ENCODE assay signal across 8 mouse cellular contexts in genomic region chr2:156842711-156843110, GRCm38 (mm10). TPM values are rescaled to one million over a fixed set of nuclear protein-coding genes. Genes with fewer than 3 reads are reported as not detected.
DNase-seq lines count a peak whose midpoint lies in the region; ATAC-seq and TF ChIP-seq lines count a peak whose summit lies in the region.

No protein-coding gene starts in this region.

- H3K9ac ChIP-seq in lung, embryonic 14.5 days: peak overlapping the region; percentile 86
- peak overlapping the region; percentile 93 for H3K9ac ChIP-seq in limb, embryonic 13.5 days
- no peak overlapping the region; the same call in 1 of the 2 replicates for H3K9ac ChIP-seq in stomach, embryonic 15.5 days

- no peak for TF ChIP-seq CTCF in lung, embryonic 14.5 days (IDR thresholded peaks at IDR 0.05; ENCODE audit: low read depth)

- H3K9me3 ChIP-seq in lung, embryonic 14.5 days (ENCODE audit: low read depth, low read length): no peaks in the 10 kb centered on the region
- no peaks in the 10 kb centered on the region for H3K9me3 ChIP-seq in forebrain, embryonic 10.5 days
- H3K9me3 ChIP-seq in limb, embryonic 13.5 days: no peaks in the 10 kb centered on the region
- H3K9me3 ChIP-seq in stomach, embryonic 15.5 days: no peaks in the 10 kb centered on the region

- peaks cover 35% of the 10 kb centered on the region for H3K36me3 ChIP-seq in lung, embryonic 14.5 days (ENCODE audit: insufficient read depth)
- H3K36me3 ChIP-seq in forebrain, embryonic 10.5 days (replicated peaks): peaks cover 51% of the 10 kb centered on the region
- H3K36me3 ChIP-seq in limb, embryonic 13.5 days: peaks cover 37% of the 10 kb centered on the region
- H3K36me3 ChIP-seq in stomach, embryonic 15.5 days: peaks cover 20% of the 10 kb centered on the region

- H3K4me1 ChIP-seq in lung, embryonic 14.5 days (ENCODE audit: insufficient read depth): peaks cover 41% of the 10 kb centered on the region
- peaks cover 74% of the 10 kb centered on the region for H3K4me1 ChIP-seq in forebrain, embryonic 10.5 days
- peaks cover 77% of the 10 kb centered on the region for H3K4me1 ChIP-seq in limb, embryonic 13.5 days
- peaks cover 51% of the 10 kb centered on the region for H3K4me1 ChIP-seq in stomach, embryonic 15.5 days

- DNase-seq in lung, embryonic 14.5 days: peak; percentile 65
- no peak for DNase-seq in lung, postnatal 4 days
- no peak for DNase-seq in forebrain, embryonic 10.5 days (ENCODE audit: extremely low spot score, low spot score)
- DNase-seq in urinary bladder, postnatal 4 days (ENCODE audit: low spot score in 2 of 2): no peak
- no peak for DNase-seq in ovary, adult 18-20 months (ENCODE audit: low spot score)
- DNase-seq in layer of hippocampus, postnatal 10 days (ENCODE audit: low spot score in 2 of 2): no peak

- H3K27ac ChIP-seq in lung, embryonic 14.5 days (ENCODE audit: low read depth): peak overlapping the region; percentile 96
- H3K27ac ChIP-seq in forebrain, embryonic 10.5 days: peak overlapping the region; percentile 97
- peak overlapping the region; percentile 98; the same call in 1 of the 2 replicates for H3K27ac ChIP-seq in limb, embryonic 13.5 days
- peak overlapping the region; percentile 95 for H3K27ac ChIP-seq in stomach, embryonic 15.5 days

- H3K4me3 ChIP-seq in lung, embryonic 14.5 days (ENCODE audit: low read depth, low read length): peak overlapping the region; percentile 91
- peak overlapping the region; percentile 95 for H3K4me3 ChIP-seq in forebrain, embryonic 10.5 days
- peak overlapping the region; percentile 91 for H3K4me3 ChIP-seq in limb, embryonic 13.5 days
- peak overlapping the region; percentile 83 for H3K4me3 ChIP-seq in stomach, embryonic 15.5 days (replicated peaks)

- H3K4me2 ChIP-seq in lung, embryonic 14.5 days: peak overlapping the region; percentile 75
- H3K4me2 ChIP-seq in limb, embryonic 13.5 days (replicated peaks): peak overlapping the region; percentile 87
- H3K4me2 ChIP-seq in stomach, embryonic 15.5 days: peak overlapping the region; percentile 87

- 10% methylated on average over 11 of the region's 11 CpGs for WGBS in lung, embryonic 14.5 days
- 11% methylated on average over 11 of the region's 11 CpGs for WGBS in forebrain, embryonic 10.5 days
- 6% methylated on average over 11 of the region's 11 CpGs for WGBS in limb, embryonic 13.5 days
- WGBS in stomach, embryonic 15.5 days: 20% methylated on average over 11 of the region's 11 CpGs

- ATAC-seq in lung, embryonic 14.5 days (ENCODE audit: insufficient read depth): no peak
- ATAC-seq in limb, embryonic 13.5 days (ENCODE audit: low FRiP score, low read depth): no peak
- ATAC-seq in stomach, embryonic 15.5 days (ENCODE audit: insufficient read depth, low FRiP score, low read depth): no peak

- H3K27me3 ChIP-seq in lung, embryonic 14.5 days (ENCODE audit: insufficient read depth, low read length): no peaks in the 10 kb centered on the region
- H3K27me3 ChIP-seq in forebrain, embryonic 10.5 days (ENCODE audit: poor library complexity, severe bottlenecking): no peaks in the 10 kb centered on the region
- no peaks in the 10 kb centered on the region for H3K27me3 ChIP-seq in limb, embryonic 13.5 days
- no peaks in the 10 kb centered on the region for H3K27me3 ChIP-seq in stomach, embryonic 15.5 days (replicated peaks)

RNA-seq across cellular contexts. Expression of gene Tgif2, which starts 2.9 kb away (rescaled TPM):
- 69.1 and 75.1 TPM in 2 replicates for polyA plus RNA-seq in lung, embryonic 14.5 days (2014; fragmentation: Nextera tagmentation; extraction: Ambion mirVana)
- 108 and 109 TPM in 2 replicates for polyA plus RNA-seq in forebrain, embryonic 10.5 days (2016; fragmentation: Nextera tagmentation; extraction: Ambion mirVana)
- polyA plus RNA-seq in limb, embryonic 13.5 days (2015; fragmentation: Nextera tagmentation; extraction: Ambion mirVana): 79.8 and 87.5 TPM in 2 replicates
- 41.5 and 45.9 TPM in 2 replicates for polyA plus RNA-seq in stomach, embryonic 15.5 days (2015; fragmentation: Nextera tagmentation; extraction: Ambion mirVana)
- 1 to 10 TPM; 5.0 to 5.6 TPM for total RNA-seq in layer of hippocampus, postnatal 10 days (2021)

RNA-seq across cellular contexts. Expression of gene 4930518I15Rik, which starts 15.0 kb away (rescaled TPM):
- 5.7 and 7.2 TPM in 2 replicates for polyA plus RNA-seq in lung, embryonic 14.5 days (2014; fragmentation: Nextera tagmentation; extraction: Ambion mirVana)
- polyA plus RNA-seq in forebrain, embryonic 10.5 days (2016; fragmentation: Nextera tagmentation; extraction: Ambion mirVana): 7.7 and 9.3 TPM in 2 replicates
- polyA plus RNA-seq in limb, embryonic 13.5 days (2015; fragmentation: Nextera tagmentation; extraction: Ambion mirVana): 13.2 and 14.9 TPM in 2 replicates
- 8.1 and 9.1 TPM in 2 replicates for polyA plus RNA-seq in stomach, embryonic 15.5 days (2015; fragmentation: Nextera tagmentation; extraction: Ambion mirVana)
- total RNA-seq in layer of hippocampus, postnatal 10 days (2021): 1 to 10 TPM; 3.6 to 3.8 TPM

RNA-seq across cellular contexts. Expression of gene Rab5if, which starts 20.2 kb away (rescaled TPM):
- polyA plus RNA-seq in lung, embryonic 14.5 days (2014; fragmentation: Nextera tagmentation; extraction: Ambion mirVana): 194 and 210 TPM in 2 replicates
- 185 and 186 TPM in 2 replicates for polyA plus RNA-seq in forebrain, embryonic 10.5 days (2016; fragmentation: Nextera tagmentation; extraction: Ambion mirVana)
- polyA plus RNA-seq in limb, embryonic 13.5 days (2015; fragmentation: Nextera tagmentation; extraction: Ambion mirVana): 153 and 155 TPM in 2 replicates
- polyA plus RNA-seq in stomach, embryonic 15.5 days (2015; fragmentation: Nextera tagmentation; extraction: Ambion mirVana): 224 and 234 TPM in 2 replicates
- total RNA-seq in layer of hippocampus, postnatal 10 days (2021): 100 to 1,000 TPM; 117 to 127 TPM

RNA-seq across cellular contexts. Expression of gene Sla2, which starts 44.3 kb away (rescaled TPM):
- polyA plus RNA-seq in lung, embryonic 14.5 days (2014; fragmentation: Nextera tagmentation; extraction: Ambion mirVana): 0.21 and 0.50 TPM in 2 replicates
- polyA plus RNA-seq in forebrain, embryonic 10.5 days (2016; fragmentation: Nextera tagmentation; extraction: Ambion mirVana): 0.60 and 0.94 TPM in 2 replicates
- 0.33 and 0.36 TPM in 2 replicates for polyA plus RNA-seq in limb, embryonic 13.5 days (2015; fragmentation: Nextera tagmentation; extraction: Ambion mirVana)
- 0.34 and 0.58 TPM in 2 replicates for polyA plus RNA-seq in stomach, embryonic 15.5 days (2015; fragmentation: Nextera tagmentation; extraction: Ambion mirVana)
- total RNA-seq in layer of hippocampus, postnatal 10 days (2021): under 1 TPM; 0.23 to 0.25 TPM
